Mouse (Mus musculus): Measurements from ENCODE around the gene Higd1c. TPM values are rescaled to one million over a fixed set of nuclear protein-coding genes. Genes with fewer than 3 reads are reported as not detected.

Gene Higd1c
- polyA plus RNA-seq, 1 experiment from 2014 or later, result not detected

GRCm38 (mm10) chr15:100391599-100391998, 27.3 kb downstream of the Higd1c start:
- Histone ChIP-seq H3K36me3 (ENCODE audit: control insufficient read depth, insufficient read depth, low read length) (peaks cover 4% of the 10 kb centered on the region; the same call in 1 of the 2 replicates), H3K4me2 (no peak overlapping the region), H3K9me3 (replicated peaks; ENCODE audit: control insufficient read depth, low read length) (no peaks in the 10 kb centered on the region), H3K27ac (ENCODE audit: low read depth, low read length) (peak overlapping the region; percentile 50), H3K4me3 (ENCODE audit: low read depth, low read length) (no peak overlapping the region), H3K9ac (ENCODE audit: low read depth, low read length) (no peak overlapping the region), H3K27me3 (ENCODE audit: control insufficient read depth, insufficient read depth, low read length) (no peaks in the 10 kb centered on the region), H3K4me1 (ENCODE audit: control insufficient read depth, insufficient read depth, low read length) (peaks cover 16% of the 10 kb centered on the region; the same call in 1 of the 2 replicates)
- WGBS (ENCODE audit: insufficient replicate concordance), result 71% methylated on average over 7 of the region's 7 CpGs
- ATAC-seq (replicated peaks; ENCODE audit: insufficient number of reproducible peaks, low FRiP score, low TSS enrichment), result no peak; the same call in 1 of the 2 replicates

- 73% methylated on average over 11 of the region's 11 CpGs for WGBS (ENCODE audit: insufficient replicate concordance)
- no peak for ATAC-seq (replicated peaks; ENCODE audit: insufficient number of reproducible peaks, low FRiP score, low TSS enrichment)
- Histone ChIP-seq H3K9ac (ENCODE audit: low read depth, low read length) (no peak overlapping the region), H3K27me3 (ENCODE audit: control insufficient read depth, insufficient read depth, low read length) (no peaks in the 10 kb centered on the region), H3K4me3 (ENCODE audit: low read depth, low read length) (no peak overlapping the region), H3K4me2 (no peak overlapping the region), H3K36me3 (ENCODE audit: control insufficient read depth, insufficient read depth, low read length) (peaks cover 12% of the 10 kb centered on the region), H3K27ac (ENCODE audit: low read depth, low read length) (no peak overlapping the region), H3K4me1 (ENCODE audit: control insufficient read depth, insufficient read depth, low read length) (peaks cover 16% of the 10 kb centered on the region; the same call in 1 of the 2 replicates), H3K9me3 (replicated peaks; ENCODE audit: control insufficient read depth, low read length) (no peaks in the 10 kb centered on the region)
These were observed 28.7 kb downstream of the Higd1c start for GRCm38 (mm10) chr15:100393016-100393415.

DNA sequence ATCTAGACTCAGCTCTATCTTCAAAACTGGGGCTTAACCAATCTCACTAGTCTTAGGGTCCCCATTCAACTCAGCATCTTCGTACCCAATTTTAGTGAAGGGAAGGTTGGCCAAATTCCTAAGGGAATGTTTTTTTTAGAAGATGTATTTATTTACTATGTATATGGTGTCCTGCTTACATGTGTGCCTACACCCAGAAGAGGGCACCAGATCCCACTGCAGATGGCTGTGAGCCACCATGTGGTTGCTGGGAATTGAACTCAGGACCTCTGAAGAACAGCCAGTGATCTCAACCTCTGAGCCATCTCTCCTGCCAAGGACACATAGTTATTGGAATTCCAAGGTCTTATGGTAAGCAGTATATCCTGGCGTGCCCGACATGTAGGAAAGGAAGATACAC, 31.2 kb downstream of the Higd1c start:
- peaks cover 6% of the 10 kb centered on the region; the same call in 1 of the 2 replicates for H3K4me1 ChIP-seq (ENCODE audit: control insufficient read depth, insufficient read depth, low read length)
- no peaks in the 10 kb centered on the region for H3K27me3 ChIP-seq (ENCODE audit: control insufficient read depth, insufficient read depth, low read length)
- 98% methylated on average over 3 of the region's 3 CpGs for WGBS (ENCODE audit: insufficient replicate concordance)

GRCm38 (mm10) chr15:100400592-100401250, 36.4 kb downstream of the Higd1c start:
- no peaks in the 10 kb centered on the region for H3K9me3 ChIP-seq (replicated peaks; ENCODE audit: control insufficient read depth, low read length)
- H3K4me3 ChIP-seq (ENCODE audit: low read depth, low read length), result no peak overlapping the region
- 89% methylated on average over 16 of the region's 16 CpGs for WGBS (ENCODE audit: insufficient replicate concordance)
- ATAC-seq (replicated peaks; ENCODE audit: insufficient number of reproducible peaks, low FRiP score, low TSS enrichment), result no peak
- H3K27me3 ChIP-seq (ENCODE audit: control insufficient read depth, insufficient read depth, low read length), result no peaks in the 10 kb centered on the region
- no peak overlapping the region for H3K27ac ChIP-seq (ENCODE audit: low read depth, low read length)
- peaks cover 33% of the 10 kb centered on the region for H3K36me3 ChIP-seq (ENCODE audit: control insufficient read depth, insufficient read depth, low read length)
- H3K4me2 ChIP-seq, result no peak overlapping the region
- H3K4me1 ChIP-seq (ENCODE audit: control insufficient read depth, insufficient read depth, low read length), result no peaks in the 10 kb centered on the region
- H3K9ac ChIP-seq (ENCODE audit: low read depth, low read length), result no peak overlapping the region

More for the DNA sequence above, 31.2 kb downstream of the Higd1c start:
- H3K4me3 ChIP-seq (ENCODE audit: low read depth, low read length), result no peak overlapping the region
- peaks cover 22% of the 10 kb centered on the region for H3K36me3 ChIP-seq (ENCODE audit: control insufficient read depth, insufficient read depth, low read length)
- ATAC-seq (replicated peaks; ENCODE audit: insufficient number of reproducible peaks, low FRiP score, low TSS enrichment), result no peak
- H3K9ac ChIP-seq (ENCODE audit: low read depth, low read length), result no peak overlapping the region
- H3K9me3 ChIP-seq (replicated peaks; ENCODE audit: control insufficient read depth, low read length), result no peaks in the 10 kb centered on the region
- H3K4me2 ChIP-seq, result no peak overlapping the region
- H3K27ac ChIP-seq (ENCODE audit: low read depth, low read length), result no peak overlapping the region

DNA sequence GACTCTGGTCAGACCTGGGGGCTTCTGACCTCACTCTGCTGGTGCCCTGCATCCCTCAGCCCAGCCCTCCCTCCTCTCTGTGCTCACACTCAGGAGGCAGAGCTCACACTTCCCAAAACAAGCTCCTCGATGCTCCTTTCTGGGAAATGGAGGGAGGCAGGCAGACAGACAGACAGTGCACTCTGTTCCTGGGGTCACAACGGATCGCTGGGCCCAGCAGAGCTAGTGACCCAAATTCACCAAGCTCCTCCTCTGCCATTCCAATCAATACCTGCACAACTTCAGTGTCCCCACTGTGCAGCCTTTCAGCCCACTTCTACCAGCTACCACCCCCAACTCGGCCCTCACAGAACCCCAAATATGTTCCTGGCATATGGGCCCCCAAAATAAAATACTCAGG, 37.5 kb downstream of the Higd1c start:
- H3K4me1 ChIP-seq (ENCODE audit: control insufficient read depth, insufficient read depth, low read length), result no peaks in the 10 kb centered on the region
- no peak for ATAC-seq (replicated peaks; ENCODE audit: insufficient number of reproducible peaks, low FRiP score, low TSS enrichment)
- H3K9me3 ChIP-seq (replicated peaks; ENCODE audit: control insufficient read depth, low read length), result no peaks in the 10 kb centered on the region
- 89% methylated on average over 4 of the region's 4 CpGs for WGBS (ENCODE audit: insufficient replicate concordance)
- no peak overlapping the region for H3K9ac ChIP-seq (ENCODE audit: low read depth, low read length)
- H3K27ac ChIP-seq (ENCODE audit: low read depth, low read length), result no peak overlapping the region
- no peak overlapping the region for H3K4me2 ChIP-seq
- no peaks in the 10 kb centered on the region for H3K27me3 ChIP-seq (ENCODE audit: control insufficient read depth, insufficient read depth, low read length)
- H3K36me3 ChIP-seq (ENCODE audit: control insufficient read depth, insufficient read depth, low read length), result peaks cover 29% of the 10 kb centered on the region
- H3K4me3 ChIP-seq (ENCODE audit: low read depth, low read length), result no peak overlapping the region

DNA sequence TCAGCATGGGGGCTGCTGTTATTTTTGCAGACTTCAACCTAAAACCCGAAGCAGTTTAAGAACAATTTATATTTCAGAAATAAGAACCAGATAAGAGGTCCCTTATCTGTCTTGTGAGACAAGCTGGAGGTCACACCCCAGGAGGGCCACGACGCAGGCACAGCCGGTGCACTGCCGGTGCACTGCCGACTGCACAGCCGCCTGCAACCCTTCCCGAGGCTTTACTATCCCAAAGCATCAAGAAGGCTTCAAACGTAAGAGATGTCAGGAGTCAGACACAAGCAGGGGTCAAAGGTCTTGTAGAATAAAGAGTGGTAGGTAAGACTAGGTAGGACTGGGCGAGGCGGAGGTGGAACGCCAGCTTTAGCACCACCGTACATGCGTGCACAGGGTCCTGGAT, 38.0 kb downstream of the Higd1c start:
- H3K27ac ChIP-seq (ENCODE audit: low read depth, low read length), result no peak overlapping the region
- no peak overlapping the region for H3K4me2 ChIP-seq
- no peaks in the 10 kb centered on the region for H3K9me3 ChIP-seq (replicated peaks; ENCODE audit: control insufficient read depth, low read length)
- ATAC-seq (replicated peaks; ENCODE audit: insufficient number of reproducible peaks, low FRiP score, low TSS enrichment), result no peak
- H3K27me3 ChIP-seq (ENCODE audit: control insufficient read depth, insufficient read depth, low read length), result no peaks in the 10 kb centered on the region
- 83% methylated on average over 14 of the region's 14 CpGs for WGBS (ENCODE audit: insufficient replicate concordance)
- no peaks in the 10 kb centered on the region for H3K4me1 ChIP-seq (ENCODE audit: control insufficient read depth, insufficient read depth, low read length)
- no peak overlapping the region for H3K4me3 ChIP-seq (ENCODE audit: low read depth, low read length)
- peaks cover 27% of the 10 kb centered on the region for H3K36me3 ChIP-seq (ENCODE audit: control insufficient read depth, insufficient read depth, low read length)
- no peak overlapping the region for H3K9ac ChIP-seq (ENCODE audit: low read depth, low read length)

DNA sequence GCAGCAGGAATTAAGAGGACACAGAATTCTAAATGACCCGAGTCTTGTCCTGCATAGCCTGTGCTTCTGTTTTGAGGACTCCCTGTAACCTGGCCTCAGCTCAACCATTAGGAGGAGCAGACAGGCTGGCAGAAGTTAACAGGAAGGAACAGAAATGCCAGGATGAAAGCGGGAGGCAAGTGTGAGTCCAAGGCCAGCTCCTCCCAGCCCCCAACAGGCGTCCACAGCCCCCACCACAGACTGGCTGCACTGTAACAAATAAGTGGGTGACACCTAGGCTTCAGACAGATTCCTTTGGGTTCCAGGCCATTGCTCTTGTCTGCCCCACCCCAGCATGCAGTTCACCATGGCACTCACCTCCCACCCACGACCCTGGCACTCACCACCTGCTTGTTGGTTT, 38.5 kb downstream of the Higd1c start:
- Histone ChIP-seq H3K4me1 (ENCODE audit: control insufficient read depth, insufficient read depth, low read length) (no peaks in the 10 kb centered on the region), H3K4me2 (no peak overlapping the region), H3K4me3 (ENCODE audit: low read depth, low read length) (no peak overlapping the region), H3K27ac (ENCODE audit: low read depth, low read length) (no peak overlapping the region), H3K36me3 (ENCODE audit: control insufficient read depth, insufficient read depth, low read length) (peaks cover 23% of the 10 kb centered on the region), H3K27me3 (ENCODE audit: control insufficient read depth, insufficient read depth, low read length) (no peaks in the 10 kb centered on the region), H3K9ac (ENCODE audit: low read depth, low read length) (no peak overlapping the region), H3K9me3 (replicated peaks; ENCODE audit: control insufficient read depth, low read length) (no peaks in the 10 kb centered on the region)
- 80% methylated on average over 4 of the region's 4 CpGs for WGBS (ENCODE audit: insufficient replicate concordance)
- ATAC-seq (replicated peaks; ENCODE audit: insufficient number of reproducible peaks, low FRiP score, low TSS enrichment), result no peak

GRCm38 (mm10) chr15:100403318-100404000, 39.1 kb downstream of the Higd1c start:
- Histone ChIP-seq H3K9me3 (replicated peaks; ENCODE audit: control insufficient read depth, low read length) (no peaks in the 10 kb centered on the region), H3K4me2 (no peak overlapping the region), H3K9ac (ENCODE audit: low read depth, low read length) (no peak overlapping the region), H3K36me3 (ENCODE audit: control insufficient read depth, insufficient read depth, low read length) (peaks cover 27% of the 10 kb centered on the region), H3K4me3 (ENCODE audit: low read depth, low read length) (no peak overlapping the region), H3K27ac (ENCODE audit: low read depth, low read length) (no peak overlapping the region), H3K27me3 (ENCODE audit: control insufficient read depth, insufficient read depth, low read length) (no peaks in the 10 kb centered on the region), H3K4me1 (ENCODE audit: control insufficient read depth, insufficient read depth, low read length) (no peaks in the 10 kb centered on the region)
- WGBS (ENCODE audit: insufficient replicate concordance), result 91% methylated on average over 16 of the region's 16 CpGs
- ATAC-seq (replicated peaks; ENCODE audit: insufficient number of reproducible peaks, low FRiP score, low TSS enrichment), result no peak

Measured in heart, embryonic 11.5 days (tissue).